Mouse (Mus musculus): ENCODE data around the gene Fam222b. TPM values are rescaled to one million over a fixed set of nuclear protein-coding genes. Genes with fewer than 3 reads are reported as not detected.

Fam222b gene
- polyA plus RNA-seq, 1 experiment, result 21.6 TPM

DNA sequence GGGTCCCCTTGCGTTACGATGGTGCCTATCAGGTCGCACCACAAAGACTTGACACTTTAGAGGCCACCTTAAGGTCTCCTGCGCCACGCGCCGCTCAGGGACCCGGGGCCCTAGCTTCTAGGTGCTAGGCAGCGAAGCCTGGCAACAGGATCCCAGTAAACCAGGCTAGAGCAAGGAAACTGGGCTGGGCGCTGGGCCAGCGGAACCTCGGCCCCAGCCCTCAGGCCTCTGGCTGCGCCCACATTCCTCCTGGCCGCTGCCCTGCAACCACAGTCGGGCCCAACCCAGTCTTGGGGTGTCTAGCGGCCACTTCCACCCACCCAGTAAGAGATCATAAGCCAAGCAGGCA, 71.3 kb downstream of the Fam222b start:
- TF ChIP-seq POLR2A (IDR thresholded peaks at IDR 0.05; ENCODE audit: borderline replicate concordance, extremely low read depth, low read depth, low read length) (no peak), CTCF (IDR thresholded peaks at IDR 0.05; ENCODE audit: insufficient read depth, low read length) (no peak)
- no peak for DNase-seq
- WGBS, result 1% methylated on average over 16 of the region's 16 CpGs
- Histone ChIP-seq H3K4me1 (ENCODE audit: control insufficient read depth, insufficient read depth, low read length) (peaks cover 10% of the 10 kb centered on the region), H3K4me3 (replicated peaks; ENCODE audit: extremely low read depth, low read depth, low read length) (peak overlapping the region; percentile 68)

GRCm38 (mm10) chr11:78166161-78166560, 71.7 kb downstream of the Fam222b start:
- Histone ChIP-seq H3K4me1 (ENCODE audit: control insufficient read depth, insufficient read depth, low read length) (peaks cover 10% of the 10 kb centered on the region), H3K4me3 (replicated peaks; ENCODE audit: extremely low read depth, low read depth, low read length) (no peak overlapping the region)
- DNase-seq, result no peak
- TF ChIP-seq POLR2A (IDR thresholded peaks at IDR 0.05; ENCODE audit: borderline replicate concordance, extremely low read depth, low read depth, low read length) (no peak), CTCF (IDR thresholded peaks at IDR 0.05; ENCODE audit: insufficient read depth, low read length) (no peak)
- WGBS, result 56% methylated on average over 4 of the region's 4 CpGs

DNA sequence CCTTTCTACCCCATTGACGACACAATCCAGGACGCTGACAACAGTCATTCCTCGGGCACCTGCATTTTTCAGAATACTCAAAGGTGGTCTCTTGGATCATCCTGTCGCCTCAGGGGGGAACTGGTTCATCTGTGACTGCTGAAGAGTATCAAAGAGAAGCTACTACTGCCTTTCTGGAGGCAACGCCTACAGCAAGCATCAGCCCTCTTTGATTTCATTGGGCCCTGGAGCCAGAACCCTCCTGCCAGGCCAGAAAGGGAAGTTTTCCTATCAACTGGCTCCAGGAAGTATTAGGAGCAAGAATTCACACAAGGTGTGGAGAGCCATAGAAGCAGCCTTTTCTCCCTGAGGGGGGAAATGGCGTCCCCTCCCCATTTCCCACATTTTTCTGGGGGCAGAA, 72.2 kb downstream of the Fam222b start:
- H3K4me1 ChIP-seq (ENCODE audit: control insufficient read depth, insufficient read depth, low read length), result peaks cover 10% of the 10 kb centered on the region
- 83% methylated on average over 6 of the region's 6 CpGs for WGBS
- TF ChIP-seq CTCF (IDR thresholded peaks at IDR 0.05; ENCODE audit: insufficient read depth, low read length), result no peak
- no peak for TF ChIP-seq POLR2A (IDR thresholded peaks at IDR 0.05; ENCODE audit: borderline replicate concordance, extremely low read depth, low read depth, low read length)
- no peak overlapping the region for H3K4me3 ChIP-seq (replicated peaks; ENCODE audit: extremely low read depth, low read depth, low read length)
- DNase-seq, result no peak

DNA sequence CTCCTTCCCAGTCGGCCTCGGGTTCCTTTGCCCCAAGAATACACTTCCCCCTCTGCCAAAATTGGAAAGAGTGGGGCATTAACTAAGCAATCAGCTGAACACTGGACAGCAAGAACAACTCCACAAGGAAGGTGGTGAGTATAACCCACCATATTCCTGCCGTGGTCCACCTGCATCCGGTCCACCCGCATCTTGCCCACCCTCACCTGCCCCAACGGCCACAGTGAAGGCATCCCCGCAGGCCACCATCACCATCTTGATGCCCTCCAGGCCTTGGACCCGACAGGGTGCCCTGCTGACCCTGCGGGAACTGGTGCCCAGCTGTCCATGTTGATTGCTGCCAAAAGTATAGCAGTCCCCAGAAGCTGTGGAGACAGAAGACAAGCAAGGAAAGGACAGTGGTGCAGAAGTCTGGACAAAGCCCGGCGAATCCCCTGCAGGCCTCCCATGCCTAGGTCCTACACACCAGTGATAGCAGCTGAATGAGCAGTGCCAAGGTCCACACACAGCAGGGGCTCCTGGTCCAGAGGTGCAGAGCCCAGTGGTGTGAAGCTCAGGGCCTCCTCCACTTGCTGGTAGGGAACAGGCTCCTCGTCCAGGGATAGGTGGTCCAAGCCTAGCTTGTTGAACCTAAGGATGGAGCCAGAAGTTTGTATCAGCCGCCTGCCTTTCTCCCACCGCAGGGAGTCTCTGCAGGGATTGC, 72.9 kb downstream of the Fam222b start:
- Histone ChIP-seq H3K4me1 (ENCODE audit: control insufficient read depth, insufficient read depth, low read length) (peaks cover 10% of the 10 kb centered on the region), H3K4me3 (replicated peaks; ENCODE audit: extremely low read depth, low read depth, low read length) (no peak overlapping the region)
- 92% methylated on average over 14 of the region's 14 CpGs for WGBS
- no peak for TF ChIP-seq CTCF (IDR thresholded peaks at IDR 0.05; ENCODE audit: insufficient read depth, low read length)
- no peak for TF ChIP-seq POLR2A (IDR thresholded peaks at IDR 0.05; ENCODE audit: borderline replicate concordance, extremely low read depth, low read depth, low read length)
- no peak for DNase-seq

DNA sequence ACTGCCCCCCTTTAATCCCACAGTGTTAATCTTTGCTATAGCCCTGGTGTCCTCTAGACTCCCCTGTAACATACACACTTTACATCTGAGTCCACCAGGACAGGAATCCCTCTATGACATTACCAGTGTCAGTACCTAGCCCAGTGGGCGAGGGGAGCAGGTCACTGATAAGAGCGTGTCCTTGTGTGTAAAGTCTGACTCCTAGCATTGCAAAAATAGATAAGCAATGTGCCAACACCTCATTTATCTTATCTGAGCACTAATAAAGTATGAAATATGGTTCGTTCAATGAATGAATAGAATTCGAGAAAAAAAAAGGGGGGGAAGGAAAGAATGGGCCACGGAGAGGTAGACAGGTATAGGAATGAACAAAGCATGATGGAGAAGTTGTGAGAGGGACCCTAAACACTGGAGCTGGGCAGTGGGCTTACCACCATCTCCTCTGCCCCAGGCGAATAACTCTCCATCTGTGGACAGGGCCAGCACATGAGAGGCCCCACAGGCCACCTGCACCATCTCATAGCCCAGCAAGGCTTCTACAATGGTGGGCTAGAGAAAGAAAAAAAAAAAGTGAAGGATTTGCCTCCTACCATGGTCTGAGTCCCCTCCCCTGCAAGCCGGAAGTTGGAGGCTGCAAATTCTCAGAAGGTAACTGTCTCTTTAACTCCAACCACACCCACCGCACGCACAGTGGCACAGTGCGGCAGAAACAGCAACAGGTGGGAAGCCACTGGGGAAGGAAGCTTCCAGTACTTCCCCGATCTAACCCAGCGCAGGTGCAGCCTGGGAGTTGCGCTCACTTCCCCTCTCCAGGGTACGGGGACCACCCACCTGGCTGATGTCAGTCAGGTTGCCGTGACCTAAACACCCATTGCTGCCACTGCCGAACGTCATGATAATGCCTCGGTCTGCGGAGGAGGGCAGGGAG, 74.3 kb downstream of the Fam222b start:
- H3K4me3 ChIP-seq (replicated peaks; ENCODE audit: extremely low read depth, low read depth, low read length), result peak overlapping the region; percentile 6
- peaks cover 5% of the 10 kb centered on the region; the same call in 1 of the 2 replicates for H3K4me1 ChIP-seq (ENCODE audit: control insufficient read depth, insufficient read depth, low read length)
- 51% methylated on average over 19 of the region's 19 CpGs for WGBS
- no peak for DNase-seq
- TF ChIP-seq POLR2A (IDR thresholded peaks at IDR 0.05; ENCODE audit: borderline replicate concordance, extremely low read depth, low read depth, low read length) (no peak), CTCF (IDR thresholded peaks at IDR 0.05; ENCODE audit: insufficient read depth, low read length) (no peak)

DNA sequence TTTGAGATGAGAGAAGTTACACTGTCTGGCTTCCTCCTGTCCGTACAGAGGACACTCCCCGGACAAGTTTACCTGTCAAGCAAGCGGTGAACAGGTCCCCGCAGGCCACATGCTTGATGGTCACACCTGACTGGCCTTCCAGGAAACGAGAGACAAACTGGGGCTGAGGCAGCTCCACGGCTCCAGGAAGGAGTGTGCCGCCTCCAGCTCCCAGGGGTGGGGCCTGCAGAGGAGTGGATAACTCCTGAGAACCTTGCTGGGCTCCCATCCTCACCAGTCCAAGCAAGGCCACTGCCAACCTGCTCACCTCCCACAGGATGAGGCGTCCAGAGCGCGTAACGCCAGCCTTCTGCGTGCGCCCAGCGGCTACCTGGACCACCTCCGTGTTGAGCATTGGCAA, 75.8 kb downstream of the Fam222b start:
- H3K4me3 ChIP-seq (replicated peaks; ENCODE audit: extremely low read depth, low read depth, low read length), result no peak overlapping the region
- 87% methylated on average over 15 of the region's 15 CpGs for WGBS
- DNase-seq, result no peak
- H3K4me1 ChIP-seq (ENCODE audit: control insufficient read depth, insufficient read depth, low read length), result no peaks in the 10 kb centered on the region
- no peak for TF ChIP-seq CTCF (IDR thresholded peaks at IDR 0.05; ENCODE audit: insufficient read depth, low read length)
- TF ChIP-seq POLR2A (IDR thresholded peaks at IDR 0.05; ENCODE audit: borderline replicate concordance, extremely low read depth, low read depth, low read length), result no peak

DNA sequence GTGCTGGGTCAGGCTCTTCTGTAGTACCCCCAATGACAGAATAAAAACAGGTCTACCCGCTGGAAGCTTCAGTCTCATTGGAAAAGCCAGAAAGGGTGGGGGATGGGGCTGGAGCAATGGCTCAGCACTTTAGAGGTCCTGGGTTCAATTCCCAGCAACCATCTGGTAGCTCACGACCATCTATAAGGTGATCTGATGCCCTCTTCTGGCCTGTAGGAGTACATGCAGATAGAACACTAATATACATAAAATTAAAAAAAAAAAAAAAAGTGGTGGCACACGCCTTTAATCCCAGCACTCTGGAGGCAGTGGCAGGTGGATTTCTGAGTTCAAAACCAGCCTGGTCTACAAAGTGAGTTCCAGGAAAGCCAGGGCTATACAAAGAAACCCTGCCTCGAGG, 76.9 kb downstream of the Fam222b start:
- H3K4me1 ChIP-seq (ENCODE audit: control insufficient read depth, insufficient read depth, low read length), result peaks cover 3% of the 10 kb centered on the region; the same call in 1 of the 2 replicates
- H3K4me3 ChIP-seq (replicated peaks; ENCODE audit: extremely low read depth, low read depth, low read length), result no peak overlapping the region
- 74% methylated on average over 4 of the region's 4 CpGs for WGBS
- 0 out of 2 replicates have a peak, but pooled peaks have one; percentile 19 for TF ChIP-seq CTCF (IDR thresholded peaks at IDR 0.05; ENCODE audit: insufficient read depth, low read length)
- no peak for TF ChIP-seq POLR2A (IDR thresholded peaks at IDR 0.05; ENCODE audit: borderline replicate concordance, extremely low read depth, low read depth, low read length)
- peak; percentile 3 for DNase-seq

DNA sequence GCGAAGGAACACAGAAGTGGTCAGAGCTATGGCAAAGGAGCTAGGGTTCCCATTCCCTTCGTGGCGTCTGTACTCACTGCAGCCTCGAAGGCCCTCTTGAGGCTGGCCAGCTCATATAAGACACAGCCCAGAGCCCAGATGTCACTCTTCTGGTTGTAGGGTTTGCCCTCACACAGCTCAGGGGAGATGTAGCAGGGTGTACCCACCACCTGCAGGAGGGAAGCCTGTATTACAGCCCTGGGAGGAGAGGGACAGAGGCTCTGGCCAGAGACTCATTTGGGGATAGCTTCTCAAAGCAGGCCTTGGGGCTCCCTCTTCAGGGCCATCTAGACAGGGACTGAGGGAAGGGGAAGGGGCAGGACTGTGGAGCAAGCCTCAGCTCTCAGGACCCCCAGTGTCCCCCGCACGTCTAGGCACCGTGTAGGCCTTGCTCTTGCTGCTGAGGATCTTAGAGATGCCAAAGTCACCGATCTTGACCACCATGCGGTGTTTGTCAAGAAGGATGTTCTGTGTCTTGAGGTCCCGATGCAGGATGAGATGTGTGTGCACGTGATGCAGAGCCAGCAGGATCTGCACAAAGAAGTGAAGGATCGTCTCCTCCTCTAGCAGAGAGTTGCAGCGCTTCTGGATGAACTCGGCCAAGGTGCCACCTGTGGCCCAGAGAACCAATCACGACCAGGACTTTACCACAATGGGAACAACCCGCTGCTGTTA, 77.7 kb downstream of the Fam222b start:
- peak; percentile 3 for DNase-seq
- WGBS, result 86% methylated on average over 16 of the region's 16 CpGs
- Histone ChIP-seq H3K4me1 (ENCODE audit: control insufficient read depth, insufficient read depth, low read length) (peaks cover 3% of the 10 kb centered on the region; the same call in 1 of the 2 replicates), H3K4me3 (replicated peaks; ENCODE audit: extremely low read depth, low read depth, low read length) (no peak overlapping the region)
- TF ChIP-seq POLR2A (IDR thresholded peaks at IDR 0.05; ENCODE audit: borderline replicate concordance, extremely low read depth, low read depth, low read length), result no peak
- TF ChIP-seq CTCF (IDR thresholded peaks at IDR 0.05; ENCODE audit: insufficient read depth, low read length), result no peak

- Histone ChIP-seq H3K4me1 (ENCODE audit: control insufficient read depth, insufficient read depth, low read length) (peaks cover 3% of the 10 kb centered on the region; the same call in 1 of the 2 replicates), H3K4me3 (replicated peaks; ENCODE audit: extremely low read depth, low read depth, low read length) (no peak overlapping the region)
- WGBS, result 76% methylated on average over 19 of the region's 19 CpGs
- TF ChIP-seq CTCF (IDR thresholded peaks at IDR 0.05; ENCODE audit: insufficient read depth, low read length), result no peak
- no peak for TF ChIP-seq POLR2A (IDR thresholded peaks at IDR 0.05; ENCODE audit: borderline replicate concordance, extremely low read depth, low read depth, low read length)
- DNase-seq, result no peak
Measured at GRCm38 (mm10) chr11:78172748-78173383, 78.4 kb downstream of the Fam222b start.
